Comparison of ENCODE assay signal across 14 mouse cellular contexts in the genomic region with DNA sequence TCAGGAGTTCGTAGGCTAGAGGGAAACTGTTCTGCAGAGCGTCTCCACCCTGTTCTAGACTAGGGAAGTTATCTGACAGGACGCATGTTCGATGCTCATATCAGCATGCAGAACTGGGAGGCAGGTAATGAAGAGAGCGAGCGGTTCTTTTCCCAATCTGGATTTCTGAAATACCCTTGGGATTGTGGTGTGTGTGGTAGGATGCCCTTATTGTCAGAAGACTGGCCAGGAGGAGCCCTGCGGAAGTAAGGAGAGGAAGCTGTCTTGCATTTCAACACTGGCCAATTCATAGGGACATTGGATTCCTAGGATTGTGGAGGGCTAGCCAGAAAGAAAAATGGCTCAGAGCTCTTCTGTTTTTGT. TPM values are rescaled to one million over a fixed set of nuclear protein-coding genes. Genes with fewer than 3 reads are reported as not detected.
DNase-seq lines count a peak whose midpoint lies in the region; ATAC-seq and TF ChIP-seq lines count a peak whose summit lies in the region.
"Had no signal": no experiment of that assay in that cellular context is flagged by ENCODE, and none has a peak within 500 bp of the region (broad histone marks: within the 10 kb centered on the region; RNA-seq: fewer than 3 reads in every experiment).

No protein-coding gene starts in this region.

- H3K27ac ChIP-seq in forebrain, postnatal 0 days (ENCODE audit: low read depth, low read length): no peak overlapping the region
- H3K27ac ChIP-seq in midbrain, embryonic 13.5 days: peak overlapping the region; percentile 67
- H3K27ac ChIP-seq: gastrocnemius, adult 2 months; heart, embryonic 15.5 days; liver, embryonic 13.5 days had no signal

- peaks cover 79% of the 10 kb centered on the region for H3K27me3 ChIP-seq in forebrain, postnatal 0 days (ENCODE audit: insufficient read depth, low read length)
- peaks cover 91% of the 10 kb centered on the region for H3K27me3 ChIP-seq in midbrain, embryonic 13.5 days

- ATAC-seq in forebrain, postnatal 0 days: no peak
- no peak for ATAC-seq in midbrain, embryonic 13.5 days

- H3K4me3 ChIP-seq in forebrain, postnatal 0 days (ENCODE audit: low read depth, low read length): 0 out of 2 replicates have a peak overlapping the region, but pooled peaks have one; percentile 9
- peak overlapping the region; percentile 49 for H3K4me3 ChIP-seq in midbrain, embryonic 13.5 days (replicated peaks)
- H3K4me3 ChIP-seq: liver, embryonic 13.5 days had no signal

- H3K9me3 ChIP-seq in forebrain, postnatal 0 days (ENCODE audit: low read length): no peaks in the 10 kb centered on the region
- H3K9me3 ChIP-seq in midbrain, embryonic 13.5 days: no peaks in the 10 kb centered on the region
- H3K9me3 ChIP-seq: heart, embryonic 15.5 days; liver, embryonic 13.5 days had no signal

- 3% methylated on average over 7 of the region's 7 CpGs for WGBS in forebrain, postnatal 0 days
- WGBS in midbrain, embryonic 13.5 days: under 1% methylated on average over 7 of the region's 7 CpGs

- DNase-seq in heart, adult 11 months: peak; percentile 61
- no peak for DNase-seq in heart, adult 18-20 months
- DNase-seq in Muller cell, postnatal 12 days (ENCODE audit: inconsistent ontology term): peak; percentile 5
- peak; percentile 41 for DNase-seq in forebrain, postnatal 0 days
- DNase-seq in layer of hippocampus, postnatal 36 days: no peak
- DNase-seq in lung, postnatal 36 days: no peak
- DNase-seq in ovary, postnatal 14 days (ENCODE audit: low spot score): no peak
- DNase-seq: adrenal gland, adult 8-10 months; kidney, adult 2 months; liver, embryonic 13.5 days; thymus, adult 18-20 months had no signal

- no peak overlapping the region for H3K4me2 ChIP-seq in forebrain, postnatal 0 days (ENCODE audit: low read depth)
- peak overlapping the region; percentile 40 for H3K4me2 ChIP-seq in midbrain, embryonic 13.5 days (replicated peaks)
- H3K4me2 ChIP-seq: liver, embryonic 13.5 days had no signal

- no peak overlapping the region for H3K9ac ChIP-seq in forebrain, postnatal 0 days
- H3K9ac ChIP-seq in midbrain, embryonic 13.5 days (replicated peaks): peak overlapping the region; percentile 61
- H3K9ac ChIP-seq: heart, embryonic 15.5 days; liver, embryonic 13.5 days had no signal

- no peaks in the 10 kb centered on the region for H3K36me3 ChIP-seq in forebrain, postnatal 0 days (ENCODE audit: insufficient read depth)
- H3K36me3 ChIP-seq in midbrain, embryonic 13.5 days: no peaks in the 10 kb centered on the region
- H3K36me3 ChIP-seq: heart, embryonic 15.5 days; liver, embryonic 13.5 days had no signal

- TF ChIP-seq CTCF in forebrain, postnatal 0 days (IDR thresholded peaks at IDR 0.05; ENCODE audit: low read depth): no peak

- no peaks in the 10 kb centered on the region for H3K4me1 ChIP-seq in forebrain, postnatal 0 days (ENCODE audit: insufficient read depth)
- peaks cover 32% of the 10 kb centered on the region for H3K4me1 ChIP-seq in midbrain, embryonic 13.5 days (replicated peaks)

RNA-seq across cellular contexts. Expression of a gene that starts 3.6 kb away (rescaled TPM):
- not detected for total RNA-seq in heart, adult 18-20 months (2021)
- total RNA-seq in forebrain, postnatal 0 days (2014; rRNA removed): 1.2 and 5.2 TPM in 2 replicates
- polyA plus RNA-seq in forebrain, postnatal 0 days (2015; fragmentation: Nextera tagmentation; extraction: Ambion mirVana): 0.54 and 1.5 TPM in 2 replicates
- 15.0 and 19.6 TPM in 2 replicates for polyA plus RNA-seq in midbrain, embryonic 13.5 days (2015; fragmentation: Nextera tagmentation; extraction: Ambion mirVana)
- under 1 TPM; 0.18 to 0.22 TPM for total RNA-seq in layer of hippocampus, postnatal 36 days (2021)

Comparison
In these comparisons a context has a peak if more than half of its experiments do, and no peak if none do; other contexts are left out.
1. DNase-seq: peak in heart, adult 11 months (single experiment), Muller cell, postnatal 12 days (single experiment) and forebrain, postnatal 0 days (single experiment); none in heart, adult 18-20 months (0 of 2), layer of hippocampus, postnatal 36 days (0 of 2), lung, postnatal 36 days (single experiment) and ovary, postnatal 14 days (single experiment).